Mouse (Mus musculus) intestine, embryonic 15.5 days (tissue): ENCODE data around the gene Pbx3. TPM values are rescaled to one million over a fixed set of nuclear protein-coding genes. Genes with fewer than 3 reads are reported as not detected.

Source experiments
- ATAC-seq: fragments of 200-750 bp; cut with Nextera tagmentation; 2 replicates; pipeline ENCODE4 v1.8.0; 2017; ENCODE audit warnings: moderate TSS enrichment, moderate library complexity
- H3K27ac ChIP-seq: fragments of 300-500 bp; sonication (generic); 2 replicates; pipeline ENCODE4 v1.5.1; 2015; ENCODE audit warnings: mild to moderate bottlenecking, inconsistent platforms
- H3K27me3 ChIP-seq: fragments of 300-500 bp; sonication (generic); replicated peaks from 2 replicates; pipeline ENCODE4 v1.6.1; 2015; ENCODE audit warnings: inconsistent platforms
- H3K36me3 ChIP-seq: fragments of 300-500 bp; sonication (generic); 2 replicates; pipeline ENCODE4 v1.6.1; 2015; ENCODE audit warnings: inconsistent platforms
- H3K4me1 ChIP-seq: fragments of 300-500 bp; sonication (generic); replicated peaks from 2 replicates; pipeline ENCODE4 v1.6.1; 2015; ENCODE audit warnings: inconsistent platforms
- H3K4me2 ChIP-seq: fragments of 300-500 bp; sonication (generic); replicated peaks from 2 replicates; pipeline ENCODE4 v1.6.1; 2015; ENCODE audit warnings: mild to moderate bottlenecking, inconsistent platforms
- H3K4me3 ChIP-seq: fragments of 300-500 bp; sonication (generic); replicated peaks from 2 replicates; pipeline ENCODE4 v1.5.1; 2015; ENCODE audit warnings: inconsistent platforms
- H3K9ac ChIP-seq: fragments of 300-500 bp; sonication (generic); 2 replicates; pipeline ENCODE4 v1.6.1; 2015; ENCODE audit warnings: inconsistent platforms
- H3K9me3 ChIP-seq: fragments of 300-500 bp; sonication (generic); 2 replicates; pipeline ENCODE4 v1.6.1; 2016; ENCODE audit warnings: inconsistent platforms
- WGBS: fragments of 180-500 bp; shearing (Covaris S2); methylation state at CpG from one replicate; pipeline ENCODE4 v1.1.7; 2015; 5-methylcytosine and 5-hydroxymethylcytosine counted together
- polyA plus RNA-seq: library from polyadenylated mRNA; unstranded; fragments of >200 nt; fragmentation: Nextera tagmentation; extraction: Ambion mirVana; gene quantifications from 2 replicates; pipeline ENCODE4 v1.2.1, GENCODE M21; 2015

The Pbx3 gene
- polyA plus RNA-seq, 1 experiment from 2014 or later = 18.9 TPM

DNA sequence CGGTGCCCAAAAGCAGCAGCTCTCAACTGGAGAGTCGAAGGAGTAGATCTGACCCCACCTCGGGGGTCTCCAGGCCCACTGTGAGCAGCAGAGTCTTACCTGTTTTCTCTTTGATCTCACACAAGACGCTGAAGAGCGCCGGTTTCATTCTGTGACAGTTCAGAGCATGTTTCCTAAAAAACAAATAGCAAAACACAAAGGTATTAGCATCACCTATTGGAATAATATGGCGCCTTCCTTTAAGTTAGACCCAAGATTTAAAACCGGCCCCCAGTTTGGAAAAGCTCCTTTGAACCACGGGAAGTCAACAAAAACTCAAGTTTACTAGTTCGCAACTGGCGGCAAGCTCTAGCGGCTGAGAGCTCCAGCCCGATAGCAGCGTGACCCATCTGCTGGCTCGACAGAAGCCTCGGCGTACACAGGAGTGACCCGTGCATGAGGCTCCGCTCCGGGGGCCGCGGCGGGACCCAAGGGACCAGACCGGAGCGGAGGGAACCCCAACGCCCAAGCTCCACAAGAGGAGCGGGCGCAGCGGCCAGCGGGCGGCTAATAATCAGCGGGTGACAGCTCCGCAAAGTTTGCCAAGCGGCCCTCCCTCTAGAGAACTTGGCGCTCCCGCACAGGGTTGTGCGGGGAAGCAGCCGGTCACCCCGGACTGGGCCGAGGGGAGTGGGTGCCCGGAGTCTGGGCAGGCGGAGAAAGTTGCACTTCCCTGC is 2.1 kb downstream of the Pbx3 start:
- H3K4me3 ChIP-seq = peak overlapping the region; percentile 87
- H3K27me3 ChIP-seq = no peaks in the 10 kb centered on the region
- under 1% methylated on average over 42 of the region's 42 CpGs for WGBS
- H3K27ac ChIP-seq = peak overlapping the region; percentile 94
- H3K9ac ChIP-seq = peak overlapping the region; percentile 90
- no peaks in the 10 kb centered on the region for H3K36me3 ChIP-seq
- H3K4me1 ChIP-seq = 0 out of 2 replicates have a peak, but pooled peaks cover 9% of the 10 kb centered on the region
- H3K4me2 ChIP-seq = peak overlapping the region; percentile 89
- no peak for ATAC-seq
- no peaks in the 10 kb centered on the region for H3K9me3 ChIP-seq

DNA sequence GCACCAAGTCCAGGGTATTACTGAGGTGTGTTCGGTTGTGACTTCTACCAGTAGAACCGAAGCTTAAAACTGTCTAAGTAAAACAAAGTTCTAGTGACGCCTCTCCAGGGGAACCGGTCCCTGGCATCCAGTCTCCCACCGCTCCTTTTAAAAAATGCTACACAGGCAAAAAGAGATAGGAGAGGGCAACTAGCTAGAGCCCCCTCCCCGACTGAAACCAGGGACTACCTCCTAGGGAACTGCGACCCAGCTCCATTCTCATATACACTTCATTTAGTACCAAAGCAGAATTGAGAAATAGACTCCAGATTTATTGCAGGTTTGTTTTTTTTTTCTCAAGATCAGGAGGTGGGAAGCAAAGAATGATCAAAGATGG is 2.6 kb downstream of the Pbx3 start:
- WGBS = 18% methylated on average over 7 of the region's 7 CpGs
- no peaks in the 10 kb centered on the region for H3K36me3 ChIP-seq
- no peak overlapping the region for H3K27ac ChIP-seq
- ATAC-seq = no peak
- H3K27me3 ChIP-seq = no peaks in the 10 kb centered on the region
- peak overlapping the region; percentile 90 for H3K9ac ChIP-seq
- peak overlapping the region; percentile 89 for H3K4me2 ChIP-seq
- H3K4me3 ChIP-seq = peak overlapping the region; percentile 87
- H3K9me3 ChIP-seq = no peaks in the 10 kb centered on the region
- 0 out of 2 replicates have a peak, but pooled peaks cover 9% of the 10 kb centered on the region for H3K4me1 ChIP-seq

DNA sequence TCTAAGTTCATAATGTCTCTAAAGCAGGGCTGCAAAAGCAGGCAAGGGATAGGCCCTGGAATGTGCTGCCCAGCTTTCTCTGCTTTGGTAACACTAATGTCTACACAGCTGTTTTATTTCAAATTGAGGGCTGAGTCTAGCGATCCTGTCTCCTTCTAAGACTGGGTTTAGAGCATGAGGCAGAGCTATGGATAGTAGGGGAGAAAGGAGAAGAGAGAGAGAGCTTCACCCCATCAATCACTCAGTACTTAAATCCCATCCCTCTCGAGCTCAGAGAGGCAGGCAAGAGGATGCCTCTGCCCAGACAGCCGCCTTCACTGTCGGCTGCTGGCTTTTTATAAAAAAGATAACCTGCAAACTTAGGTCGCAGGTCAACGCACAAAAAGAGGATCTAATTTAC is 4.5 kb downstream of the Pbx3 start:
- ATAC-seq = no peak
- 23% methylated on average over 6 of the region's 6 CpGs for WGBS
- H3K9me3 ChIP-seq = no peaks in the 10 kb centered on the region
- no peaks in the 10 kb centered on the region for H3K27me3 ChIP-seq
- H3K4me3 ChIP-seq = peak overlapping the region; percentile 10; the same call in 1 of the 2 replicates
- H3K9ac ChIP-seq = no peak overlapping the region; the same call in 1 of the 2 replicates
- H3K36me3 ChIP-seq = no peaks in the 10 kb centered on the region
- no peak overlapping the region for H3K27ac ChIP-seq
- peak overlapping the region; percentile 20 for H3K4me2 ChIP-seq
- 0 out of 2 replicates have a peak, but pooled peaks cover 9% of the 10 kb centered on the region for H3K4me1 ChIP-seq

DNA sequence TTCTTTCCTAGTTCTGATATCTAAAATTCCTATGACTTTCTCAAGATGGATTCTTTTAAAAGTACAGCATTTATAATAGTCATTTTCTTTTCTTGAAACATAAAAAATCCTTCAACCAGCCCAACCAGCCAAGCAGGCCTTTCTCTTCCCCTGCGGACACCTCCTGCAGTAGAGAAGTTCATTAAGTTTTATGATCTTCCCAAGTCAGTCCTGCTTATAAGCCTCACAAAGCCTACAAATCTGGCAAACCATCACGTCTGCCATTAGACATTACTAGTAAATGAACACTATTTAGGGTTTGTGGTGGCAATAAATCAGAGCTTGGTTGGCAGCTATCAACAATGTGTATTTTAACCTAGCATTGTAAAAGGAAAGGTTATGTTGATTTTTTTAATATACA is 5.9 kb downstream of the Pbx3 start:
- ATAC-seq = no peak
- no peaks in the 10 kb centered on the region for H3K36me3 ChIP-seq
- no peak overlapping the region for H3K4me2 ChIP-seq
- no peak overlapping the region for H3K27ac ChIP-seq
- 0 out of 2 replicates have a peak, but pooled peaks cover 3% of the 10 kb centered on the region for H3K4me1 ChIP-seq
- no peak overlapping the region for H3K4me3 ChIP-seq
- H3K27me3 ChIP-seq = no peaks in the 10 kb centered on the region
- no peak overlapping the region for H3K9ac ChIP-seq
- H3K9me3 ChIP-seq = no peaks in the 10 kb centered on the region
- 54% methylated on average over 2 of the region's 2 CpGs for WGBS

DNA sequence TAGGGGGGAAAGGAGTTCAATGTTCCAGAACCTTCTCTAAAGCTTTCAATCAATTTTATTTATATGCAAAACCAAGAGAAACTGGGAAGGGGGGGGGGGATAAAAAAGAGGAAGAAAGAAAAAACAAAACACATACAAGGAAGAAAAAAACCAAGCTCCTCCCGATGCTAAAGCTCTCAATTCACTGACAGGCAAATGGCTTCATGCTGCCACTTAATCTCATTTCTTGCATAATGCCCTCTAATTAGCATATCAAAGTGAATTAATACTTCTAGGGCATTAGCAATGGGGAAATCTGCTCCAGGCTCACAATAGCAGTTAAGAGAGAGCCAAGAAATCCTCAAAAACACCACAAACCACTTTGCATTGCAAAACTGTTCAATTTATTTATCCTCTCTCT is 9.3 kb downstream of the Pbx3 start:
- no peaks in the 10 kb centered on the region for H3K36me3 ChIP-seq
- ATAC-seq = no peak
- 0 out of 2 replicates have a peak, but pooled peaks cover 3% of the 10 kb centered on the region for H3K4me1 ChIP-seq
- H3K9me3 ChIP-seq = no peaks in the 10 kb centered on the region
- H3K4me3 ChIP-seq = no peak overlapping the region
- WGBS = 14% methylated on average over 1 of the region's 1 CpGs
- no peak overlapping the region for H3K4me2 ChIP-seq
- no peak overlapping the region for H3K9ac ChIP-seq
- H3K27me3 ChIP-seq = no peaks in the 10 kb centered on the region
- no peak overlapping the region for H3K27ac ChIP-seq

DNA sequence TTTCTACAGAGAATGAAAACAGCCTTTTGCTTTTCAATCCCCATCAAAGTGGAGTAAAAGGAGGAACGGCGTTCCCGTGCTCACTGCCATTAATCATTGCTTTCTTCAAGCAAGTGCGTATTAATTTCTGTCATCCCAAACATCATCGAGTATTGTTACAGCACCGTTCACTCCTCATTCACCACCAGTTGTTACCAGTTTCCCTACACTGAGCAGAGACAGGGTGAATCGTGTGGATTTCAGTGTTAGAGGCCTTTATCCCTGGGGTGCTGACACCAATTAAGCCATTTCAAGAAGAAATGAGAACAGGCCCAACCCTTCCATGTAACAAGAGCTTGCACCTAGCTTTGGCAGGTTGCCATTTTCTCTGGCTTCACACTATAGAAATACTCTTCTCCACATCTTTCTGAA is 17.1 kb downstream of the Pbx3 start:
- Histone ChIP-seq H3K4me1 (peaks cover 3% of the 10 kb centered on the region; the same call in 1 of the 2 replicates), H3K9ac (no peak overlapping the region), H3K27me3 (no peaks in the 10 kb centered on the region), H3K4me2 (no peak overlapping the region), H3K4me3 (no peak overlapping the region), H3K36me3 (no peaks in the 10 kb centered on the region), H3K27ac (no peak overlapping the region), H3K9me3 (no peaks in the 10 kb centered on the region)
- WGBS = 46% methylated on average over 7 of the region's 7 CpGs
- ATAC-seq = no peak

DNA sequence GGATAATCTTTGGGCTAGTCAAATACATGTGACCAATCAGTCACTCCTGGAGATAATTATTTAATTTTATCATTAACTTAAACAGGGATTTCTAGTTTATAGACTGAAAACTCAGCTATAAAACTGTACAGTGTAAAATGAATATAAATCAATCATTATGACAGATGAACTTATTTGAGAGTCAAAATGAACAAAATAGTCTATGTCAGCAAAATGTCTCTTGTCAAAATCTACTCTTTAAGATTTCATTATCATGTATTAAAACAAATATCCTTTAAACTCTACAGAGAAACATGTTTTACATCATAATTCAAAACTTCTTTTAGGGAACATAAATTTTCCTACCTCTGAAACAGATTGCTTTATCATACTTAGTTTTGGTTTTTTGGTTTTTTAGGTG is 20.9 kb downstream of the Pbx3 start:
- H3K4me2 ChIP-seq = no peak overlapping the region
- H3K9ac ChIP-seq = no peak overlapping the region
- H3K9me3 ChIP-seq = no peaks in the 10 kb centered on the region
- no peaks in the 10 kb centered on the region for H3K36me3 ChIP-seq
- ATAC-seq = no peak
- H3K4me3 ChIP-seq = no peak overlapping the region
- no peak overlapping the region for H3K27ac ChIP-seq
- peaks cover 3% of the 10 kb centered on the region; the same call in 1 of the 2 replicates for H3K4me1 ChIP-seq
- no peaks in the 10 kb centered on the region for H3K27me3 ChIP-seq

DNA sequence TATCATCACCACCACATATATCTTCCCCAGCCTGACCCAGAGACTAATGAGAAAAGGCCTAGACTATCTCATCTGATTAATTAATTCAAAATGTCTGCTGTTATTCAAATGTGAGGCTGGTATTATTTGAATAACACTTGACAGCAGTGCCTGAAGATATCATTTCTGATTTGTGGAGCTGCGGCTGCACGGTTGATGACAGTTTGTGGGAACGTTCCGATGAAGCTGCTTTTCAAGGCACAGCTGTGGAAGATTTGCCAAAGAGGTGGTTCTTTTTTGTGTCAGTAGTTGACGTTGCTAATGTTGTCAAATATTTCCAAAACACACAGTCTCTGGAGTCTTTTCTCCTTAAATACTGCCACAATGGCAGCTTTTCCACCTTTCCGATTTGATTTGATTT is 25.8 kb downstream of the Pbx3 start:
- Histone ChIP-seq H3K9me3 (no peaks in the 10 kb centered on the region), H3K4me2 (no peak overlapping the region), H3K27me3 (no peaks in the 10 kb centered on the region), H3K4me1 (no peaks in the 10 kb centered on the region), H3K9ac (no peak overlapping the region), H3K27ac (no peak overlapping the region), H3K36me3 (no peaks in the 10 kb centered on the region), H3K4me3 (no peak overlapping the region)
- no peak for ATAC-seq
- WGBS = 68% methylated on average over 6 of the region's 6 CpGs

DNA sequence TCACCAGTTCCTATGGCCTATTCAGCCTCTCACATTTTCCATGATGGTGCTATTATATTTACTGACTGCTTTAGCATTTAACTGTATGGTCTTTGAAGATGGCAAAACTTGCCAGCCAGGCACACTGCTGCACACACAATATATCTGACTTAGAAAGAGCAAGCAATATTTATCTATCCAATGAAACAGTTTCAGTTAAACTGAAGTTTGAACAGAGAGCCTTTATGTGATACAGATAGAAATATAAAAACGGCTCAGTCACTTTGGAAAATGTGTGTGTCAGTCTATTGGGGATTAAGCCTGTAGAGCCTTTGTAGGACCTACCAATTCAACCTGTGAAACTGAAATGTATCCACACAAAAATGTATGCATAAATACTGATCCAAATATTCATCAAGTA is 74.3 kb downstream of the Pbx3 start:
- ATAC-seq = no peak
- H3K27ac ChIP-seq = no peak overlapping the region
- H3K4me3 ChIP-seq = no peak overlapping the region
- H3K27me3 ChIP-seq = no peaks in the 10 kb centered on the region
- no peaks in the 10 kb centered on the region for H3K36me3 ChIP-seq
- H3K9ac ChIP-seq = no peak overlapping the region
- H3K4me1 ChIP-seq = no peaks in the 10 kb centered on the region
- 80% methylated on average over 1 of the region's 1 CpGs for WGBS
- H3K9me3 ChIP-seq = no peaks in the 10 kb centered on the region
- no peak overlapping the region for H3K4me2 ChIP-seq

DNA sequence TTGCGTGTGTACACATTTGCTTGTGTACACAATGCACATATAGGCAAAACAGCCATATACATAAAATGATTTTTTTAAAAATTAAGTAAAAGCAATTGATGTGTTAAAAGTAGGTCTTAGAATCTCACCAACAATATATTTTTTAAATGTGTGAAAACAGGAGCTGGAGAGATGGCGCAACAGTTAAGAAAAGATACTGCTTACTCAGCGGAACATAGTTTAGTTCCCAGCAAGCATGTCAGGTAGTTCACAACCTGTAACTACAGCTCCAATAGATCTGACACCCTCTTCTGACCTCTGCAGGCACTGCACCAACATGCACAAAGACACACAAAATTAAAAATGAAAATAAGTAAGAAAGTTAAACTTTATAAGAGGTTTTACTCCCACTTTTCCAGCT is 74.7 kb downstream of the Pbx3 start:
- H3K4me1 ChIP-seq = no peaks in the 10 kb centered on the region
- H3K27me3 ChIP-seq = no peaks in the 10 kb centered on the region
- no peak overlapping the region for H3K27ac ChIP-seq
- H3K36me3 ChIP-seq = no peaks in the 10 kb centered on the region
- H3K4me2 ChIP-seq = no peak overlapping the region
- 91% methylated on average over 3 of the region's 3 CpGs for WGBS
- no peak for ATAC-seq
- no peak overlapping the region for H3K4me3 ChIP-seq
- H3K9ac ChIP-seq = no peak overlapping the region
- H3K9me3 ChIP-seq = no peaks in the 10 kb centered on the region

DNA sequence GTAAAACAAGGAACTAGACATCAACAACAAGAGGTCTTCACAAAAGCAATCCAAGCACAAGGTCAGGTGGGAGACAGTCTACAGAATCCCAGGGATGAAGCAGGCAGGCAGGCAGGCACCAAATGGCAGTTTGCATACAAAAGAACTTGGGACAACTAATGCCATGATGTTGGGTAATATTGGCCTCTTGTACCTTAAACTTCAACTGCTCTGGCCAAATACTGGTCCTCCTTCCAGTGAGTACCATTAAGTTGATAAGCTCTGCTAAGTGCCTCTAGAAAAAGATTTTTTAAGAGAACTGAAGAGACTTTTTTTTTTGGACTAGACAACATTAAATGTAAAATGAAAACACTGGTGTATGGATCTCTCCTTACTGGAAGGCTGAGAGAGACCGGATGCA is 83.2 kb downstream of the Pbx3 start:
- Histone ChIP-seq H3K4me1 (no peaks in the 10 kb centered on the region), H3K9ac (no peak overlapping the region), H3K27me3 (no peaks in the 10 kb centered on the region), H3K4me2 (no peak overlapping the region), H3K27ac (no peak overlapping the region), H3K4me3 (no peak overlapping the region), H3K9me3 (no peaks in the 10 kb centered on the region), H3K36me3 (no peaks in the 10 kb centered on the region)
- ATAC-seq = no peak
- 87% methylated on average over 1 of the region's 1 CpGs for WGBS

DNA sequence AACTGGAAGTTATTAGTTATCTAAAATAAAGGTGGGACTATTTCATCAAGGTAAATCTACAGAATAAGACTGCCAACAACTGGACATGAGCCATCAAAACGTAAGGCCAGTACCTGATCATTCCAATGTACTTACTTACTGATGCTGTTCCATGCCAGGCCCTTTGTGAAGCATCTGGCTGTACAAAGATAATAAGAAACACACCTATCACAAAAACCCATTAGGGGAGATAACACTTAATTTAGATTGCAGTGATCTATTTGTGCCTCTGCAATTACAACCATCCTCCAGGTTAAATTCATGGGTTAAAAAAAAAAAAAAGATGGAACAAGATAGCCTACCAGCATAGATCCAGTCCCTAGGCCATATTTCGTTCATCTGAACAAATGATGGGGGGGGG is 88.7 kb downstream of the Pbx3 start:
- WGBS = 88% methylated on average over 2 of the region's 2 CpGs
- Histone ChIP-seq H3K9ac (no peak overlapping the region), H3K36me3 (no peaks in the 10 kb centered on the region), H3K27ac (no peak overlapping the region), H3K9me3 (no peaks in the 10 kb centered on the region), H3K4me2 (no peak overlapping the region), H3K4me1 (no peaks in the 10 kb centered on the region), H3K4me3 (no peak overlapping the region), H3K27me3 (no peaks in the 10 kb centered on the region)
- no peak for ATAC-seq

DNA sequence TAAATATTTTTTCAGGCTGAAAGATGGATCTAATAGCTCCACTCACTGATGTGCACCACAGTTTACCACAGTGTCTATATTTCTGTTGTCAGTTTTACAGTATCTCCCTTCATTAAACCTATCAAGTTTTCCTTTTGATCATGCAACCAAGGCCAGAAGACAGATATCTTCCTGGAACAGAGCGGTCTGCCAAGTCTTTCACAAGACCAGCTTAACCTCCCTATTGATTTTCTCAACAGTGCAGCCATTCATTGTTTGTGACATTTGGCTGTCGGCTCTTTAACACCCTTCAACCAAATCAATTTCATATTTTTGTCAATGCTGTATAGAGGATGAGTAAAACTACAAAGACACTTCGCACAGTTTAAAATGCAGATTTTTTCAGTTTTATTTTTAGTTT is 91.9 kb downstream of the Pbx3 start:
- H3K27ac ChIP-seq = no peak overlapping the region
- H3K9ac ChIP-seq = no peak overlapping the region
- H3K27me3 ChIP-seq = no peaks in the 10 kb centered on the region
- no peak overlapping the region for H3K4me2 ChIP-seq
- WGBS = 69% methylated on average over 3 of the region's 3 CpGs
- H3K9me3 ChIP-seq = no peaks in the 10 kb centered on the region
- no peaks in the 10 kb centered on the region for H3K4me1 ChIP-seq
- no peak for ATAC-seq
- H3K4me3 ChIP-seq = no peak overlapping the region
- no peaks in the 10 kb centered on the region for H3K36me3 ChIP-seq
